Mouse (Mus musculus) embryonic facial prominence, embryonic 14.5 days (tissue): ENCODE data around the gene Coa5. TPM values are rescaled to one million over a fixed set of nuclear protein-coding genes. Genes with fewer than 3 reads are reported as not detected.

Experiments used
- ATAC-seq: fragments of 200-750 bp; cut with Nextera tagmentation; 2 replicates; pipeline ENCODE4 v1.8.0; 2017; ENCODE audit warnings: low read depth, moderate number of reproducible peaks, moderate TSS enrichment
- DNase-seq: peaks from one replicate; pipeline ENCODE4 v3.0.0-alpha.2; 2015; ENCODE audit warnings: low spot score
- H3K27ac ChIP-seq: fragments of 300-500 bp; sonication (generic); replicated peaks from 2 replicates; pipeline ENCODE4 v1.5.1; 2014; ENCODE audit warnings: low read depth, mild to moderate bottlenecking, low read length, moderate library complexity
- H3K27me3 ChIP-seq: fragments of 300-500 bp; sonication (generic); replicated peaks from 2 replicates; pipeline ENCODE4 v1.6.1; 2014; ENCODE audit warnings: low read length; ENCODE audit not compliant: control insufficient read depth, insufficient read depth
- H3K36me3 ChIP-seq: fragments of 300-500 bp; sonication (generic); 2 replicates; pipeline ENCODE4 v1.6.1; 2014; ENCODE audit warnings: low read length, mixed read lengths; ENCODE audit not compliant: control insufficient read depth, insufficient read depth
- H3K4me1 ChIP-seq: fragments of 300-500 bp; sonication (generic); 2 replicates; pipeline ENCODE4 v1.6.1; 2014; ENCODE audit warnings: antibody characterized with exemption, low read length; ENCODE audit not compliant: control insufficient read depth, insufficient read depth
- H3K4me2 ChIP-seq: fragments of 300-500 bp; sonication (generic); 2 replicates; pipeline ENCODE4 v1.6.1; 2014; ENCODE audit warnings: low read depth, mild to moderate bottlenecking, low read length, moderate library complexity, mixed read lengths
- H3K4me3 ChIP-seq: fragments of 300-500 bp; sonication (generic); 2 replicates; pipeline ENCODE4 v1.5.1; 2014; ENCODE audit warnings: low read depth, mild to moderate bottlenecking, low read length
- H3K9ac ChIP-seq: fragments of 300-500 bp; sonication (generic); 2 replicates; pipeline ENCODE4 v1.6.1; 2014; ENCODE audit warnings: low read depth, mild to moderate bottlenecking, low read length, moderate library complexity, mixed read lengths
- H3K9me3 ChIP-seq: fragments of 300-500 bp; sonication (generic); 2 replicates; pipeline ENCODE4 v1.6.1; 2016; ENCODE audit warnings: low read length; ENCODE audit not compliant: control insufficient read depth
- WGBS: fragments of 180-500 bp; shearing (Covaris S2); extraction: QIAGEN DNeasy Blood & Tissue Kit; methylation state at CpG from one replicate; pipeline ENCODE4 v1.1.7; 2014; 5-methylcytosine and 5-hydroxymethylcytosine counted together
- polyA plus RNA-seq: library from polyadenylated mRNA; unstranded; fragments of >200 nt; fragmentation: Nextera tagmentation; extraction: Ambion mirVana; gene quantifications from 2 replicates; pipeline ENCODE4 v1.2.1, GENCODE M21; 2014

The Coa5 gene
- polyA plus RNA-seq, 1 experiment from 2014 or later = 49.0 TPM

GRCm38 (mm10) chr1:37473251-37473650 lies 43.3 kb upstream of the Coa5 start:
- DNase-seq (no peak), ATAC-seq (no peak)
- 74% methylated on average over 10 of the region's 10 CpGs for WGBS
- no peaks in the 10 kb centered on the region for H3K4me1 ChIP-seq
- H3K27me3 ChIP-seq = no peaks in the 10 kb centered on the region
- no peak overlapping the region for H3K4me2 ChIP-seq
- H3K36me3 ChIP-seq = no peaks in the 10 kb centered on the region
- no peak overlapping the region for H3K4me3 ChIP-seq
- H3K9ac ChIP-seq = no peak overlapping the region
- no peak overlapping the region for H3K27ac ChIP-seq
- H3K9me3 ChIP-seq = no peaks in the 10 kb centered on the region

GRCm38 (mm10) chr1:37471179-37472148 lies 41.6 kb upstream of the Coa5 start:
- no peak for DNase-seq
- Histone ChIP-seq H3K9me3 (no peaks in the 10 kb centered on the region), H3K36me3 (no peaks in the 10 kb centered on the region), H3K4me3 (no peak overlapping the region), H3K27ac (no peak overlapping the region), H3K27me3 (no peaks in the 10 kb centered on the region), H3K4me2 (no peak overlapping the region), H3K4me1 (no peaks in the 10 kb centered on the region), H3K9ac (no peak overlapping the region)
- 75% methylated on average over 6 of the region's 6 CpGs for WGBS
- ATAC-seq = no peak

- no peak for ATAC-seq
Observed at GRCm38 (mm10) chr1:37469007-37469406, 39.1 kb upstream of the Coa5 start.

GRCm38 (mm10) chr1:37467806-37468205 lies 37.9 kb upstream of the Coa5 start:
- Histone ChIP-seq H3K36me3 (no peaks in the 10 kb centered on the region), H3K27ac (no peak overlapping the region), H3K9me3 (no peaks in the 10 kb centered on the region), H3K4me1 (no peaks in the 10 kb centered on the region), H3K4me3 (no peak overlapping the region), H3K27me3 (no peaks in the 10 kb centered on the region), H3K4me2 (no peak overlapping the region), H3K9ac (no peak overlapping the region)
- DNase-seq (no peak), ATAC-seq (no peak)
- WGBS = 85% methylated on average over 4 of the region's 4 CpGs

More at GRCm38 (mm10) chr1:37469007-37469406, 39.1 kb upstream of the Coa5 start:
- no peak for DNase-seq
- H3K9me3 ChIP-seq = no peaks in the 10 kb centered on the region
- no peak overlapping the region for H3K9ac ChIP-seq
- H3K4me3 ChIP-seq = no peak overlapping the region
- H3K4me2 ChIP-seq = no peak overlapping the region
- WGBS = 89% methylated on average over 5 of the region's 5 CpGs
- H3K36me3 ChIP-seq = no peaks in the 10 kb centered on the region
- no peak overlapping the region for H3K27ac ChIP-seq
- no peaks in the 10 kb centered on the region for H3K27me3 ChIP-seq
- H3K4me1 ChIP-seq = no peaks in the 10 kb centered on the region

- Histone ChIP-seq H3K4me3 (no peak overlapping the region), H3K4me2 (no peak overlapping the region), H3K9me3 (no peaks in the 10 kb centered on the region), H3K36me3 (0 out of 2 replicates have a peak, but pooled peaks cover 4% of the 10 kb centered on the region), H3K9ac (no peak overlapping the region), H3K4me1 (no peaks in the 10 kb centered on the region), H3K27ac (no peak overlapping the region), H3K27me3 (no peaks in the 10 kb centered on the region)
- no peak for DNase-seq
- whole genome bisulfite sequencing = 90% methylated on average over 3 of the region's 3 CpGs
- no peak for ATAC-seq
Observed at GRCm38 (mm10) chr1:37466322-37466995, 36.6 kb upstream of the Coa5 start.

- H3K4me1 ChIP-seq = no peaks in the 10 kb centered on the region
- no peak for DNase-seq
- 75% methylated on average over 10 of the region's 10 CpGs for WGBS
- 0 out of 2 replicates have a peak, but pooled peaks cover 4% of the 10 kb centered on the region for H3K36me3 ChIP-seq
- H3K9me3 ChIP-seq = no peaks in the 10 kb centered on the region
- no peak overlapping the region for H3K9ac ChIP-seq
- H3K27me3 ChIP-seq = no peaks in the 10 kb centered on the region
- no peak overlapping the region for H3K4me2 ChIP-seq
- no peak overlapping the region for H3K4me3 ChIP-seq
- H3K27ac ChIP-seq = no peak overlapping the region
- ATAC-seq = no peak
Observed at GRCm38 (mm10) chr1:37464878-37465452, 35.1 kb upstream of the Coa5 start.

- no peak overlapping the region for H3K27ac ChIP-seq
- no peaks in the 10 kb centered on the region for H3K9me3 ChIP-seq
- H3K4me2 ChIP-seq = no peak overlapping the region
- no peaks in the 10 kb centered on the region for H3K4me1 ChIP-seq
- H3K9ac ChIP-seq = no peak overlapping the region
- no peak for DNase-seq
- 0 out of 2 replicates have a peak, but pooled peaks cover 4% of the 10 kb centered on the region for H3K36me3 ChIP-seq
- H3K27me3 ChIP-seq = no peaks in the 10 kb centered on the region
- 68% methylated on average over 7 of the region's 7 CpGs for WGBS
- no peak for ATAC-seq
- no peak overlapping the region for H3K4me3 ChIP-seq
Observed at GRCm38 (mm10) chr1:37457546-37457945, 27.6 kb upstream of the Coa5 start.

- H3K36me3 ChIP-seq = peaks cover 10% of the 10 kb centered on the region; the same call in 1 of the 2 replicates
- no peak overlapping the region for H3K4me2 ChIP-seq
- no peak overlapping the region for H3K4me3 ChIP-seq
- no peaks in the 10 kb centered on the region for H3K27me3 ChIP-seq
- H3K27ac ChIP-seq = no peak overlapping the region
- H3K9me3 ChIP-seq = no peaks in the 10 kb centered on the region
- H3K9ac ChIP-seq = no peak overlapping the region
- H3K4me1 ChIP-seq = no peaks in the 10 kb centered on the region
- WGBS = 88% methylated on average over 8 of the region's 8 CpGs
- DNase-seq = no peak
- ATAC-seq = no peak
Observed at GRCm38 (mm10) chr1:37451270-37451669, 21.4 kb upstream of the Coa5 start.
